Mouse (Mus musculus) olfactory bulb, adult 2 months (tissue): ENCODE measurements around the gene Lypd6b.

Experiments used
- CTCF ChIP-seq: fragments of 200-500 bp; IDR thresholded peaks from 2 replicates; pipeline ENCODE4 v1.5.1; 2012; ENCODE audit warnings: low read depth, mild to moderate bottlenecking, low read length, moderate library complexity; ENCODE audit not compliant: insufficient read depth
- POLR2A ChIP-seq: fragments of 200-500 bp; IDR thresholded peaks from 2 replicates; pipeline ENCODE4 v1.6.1; 2012; ENCODE audit warnings: mild to moderate bottlenecking, low read depth, low read length, moderate library complexity; ENCODE audit not compliant: insufficient read depth

DNA sequence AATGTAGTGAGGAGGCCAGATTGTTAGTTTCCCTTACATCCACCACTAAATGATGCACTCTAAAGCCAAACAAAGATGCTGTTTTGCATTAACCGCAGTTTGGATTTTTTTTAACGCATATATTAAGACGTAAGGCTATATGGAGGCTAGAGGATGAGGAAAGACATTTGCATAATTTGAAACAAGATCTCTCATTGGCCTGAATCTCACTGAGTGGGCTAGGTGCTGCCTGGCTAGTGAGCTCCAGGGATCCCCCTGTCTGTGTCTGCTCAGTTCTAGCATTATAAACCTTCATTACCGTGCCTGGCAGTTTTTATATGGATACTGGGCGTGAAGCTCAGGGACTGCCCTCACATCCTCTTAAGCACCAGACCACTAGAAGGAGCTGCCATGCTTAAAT, 138.7 kb downstream of the Lypd6b start:
- TF ChIP-seq CTCF, result no peak
- TF ChIP-seq POLR2A, result no peak
